Mouse (Mus musculus) gastrocnemius, postnatal 4 days (tissue): Measurements from ENCODE around the gene Pigq. TPM values are rescaled to one million over a fixed set of nuclear protein-coding genes. Genes with fewer than 3 reads are reported as not detected.

ENCODE experiments used
- DNase-seq, 2 experiments: peaks; one replicate each; pipeline ENCODE4 v3.0.0; 2021 to 2022; ENCODE audit warnings: low spot score in 2 of 2, mixed read lengths in 2 of 2
- total RNA-seq, 2 experiments: library from RNA; stranded (reverse); gene quantifications; 2 replicates each; pipeline ENCODE4 v1.2.3; 2021

The Pigq gene
- total RNA-seq, 2 experiments from 2014 or later, result 46.7 to 50.8 TPM

DNA sequence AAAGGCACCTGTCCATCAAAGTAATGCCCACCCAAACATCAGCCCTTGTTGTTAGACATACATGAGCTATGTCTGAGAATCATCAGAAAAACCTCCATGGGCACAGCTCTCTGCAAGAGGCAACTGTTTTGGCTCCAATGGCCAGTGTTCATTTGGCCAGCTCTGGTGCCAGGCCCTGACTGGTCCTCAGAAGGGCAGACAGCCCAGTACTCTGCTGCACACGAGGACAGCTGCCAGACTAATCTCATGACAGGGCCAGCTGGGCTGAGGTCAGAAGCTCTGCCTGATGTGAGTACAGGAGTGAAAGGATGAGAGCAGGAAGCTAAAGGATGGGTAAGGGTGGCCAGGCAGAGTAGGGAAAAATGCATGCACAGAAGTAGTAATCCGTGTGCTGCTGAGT, 19.4 kb downstream of the Pigq start:
- DNase-seq, result peak in 1 of 2 experiments; percentile 53

DNA sequence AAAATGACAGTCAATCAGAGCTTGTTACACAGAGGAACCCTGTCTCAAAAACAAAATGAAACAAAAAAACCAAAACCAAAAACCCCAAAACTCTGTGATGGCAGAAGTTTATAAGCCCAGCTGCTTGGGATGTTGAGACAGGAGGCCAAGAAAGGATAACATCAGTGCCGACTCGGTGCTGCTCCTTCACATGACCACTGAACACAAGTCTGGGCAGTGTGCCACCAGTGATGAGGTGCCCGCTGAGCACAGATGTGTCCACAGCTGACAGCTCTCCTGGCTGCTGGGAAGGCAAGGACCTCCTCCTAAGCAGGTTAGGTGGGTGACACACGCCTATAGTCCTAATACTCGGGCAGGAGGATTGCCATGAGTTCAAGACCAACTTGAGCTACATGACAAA, 22.6 kb downstream of the Pigq start:
- DNase-seq, result no peak

GRCm38 (mm10) chr17:25919786-25920642, 24.7 kb downstream of the Pigq start:
- DNase-seq, result peak; percentile 100

GRCm38 (mm10) chr17:25919144-25919785, 25.5 kb downstream of the Pigq start, which contains the start of gene Rab40c:
Rab40c (minus strand) TSS chr17:25919727.
- peak; percentile 42 to 61 for DNase-seq

DNA sequence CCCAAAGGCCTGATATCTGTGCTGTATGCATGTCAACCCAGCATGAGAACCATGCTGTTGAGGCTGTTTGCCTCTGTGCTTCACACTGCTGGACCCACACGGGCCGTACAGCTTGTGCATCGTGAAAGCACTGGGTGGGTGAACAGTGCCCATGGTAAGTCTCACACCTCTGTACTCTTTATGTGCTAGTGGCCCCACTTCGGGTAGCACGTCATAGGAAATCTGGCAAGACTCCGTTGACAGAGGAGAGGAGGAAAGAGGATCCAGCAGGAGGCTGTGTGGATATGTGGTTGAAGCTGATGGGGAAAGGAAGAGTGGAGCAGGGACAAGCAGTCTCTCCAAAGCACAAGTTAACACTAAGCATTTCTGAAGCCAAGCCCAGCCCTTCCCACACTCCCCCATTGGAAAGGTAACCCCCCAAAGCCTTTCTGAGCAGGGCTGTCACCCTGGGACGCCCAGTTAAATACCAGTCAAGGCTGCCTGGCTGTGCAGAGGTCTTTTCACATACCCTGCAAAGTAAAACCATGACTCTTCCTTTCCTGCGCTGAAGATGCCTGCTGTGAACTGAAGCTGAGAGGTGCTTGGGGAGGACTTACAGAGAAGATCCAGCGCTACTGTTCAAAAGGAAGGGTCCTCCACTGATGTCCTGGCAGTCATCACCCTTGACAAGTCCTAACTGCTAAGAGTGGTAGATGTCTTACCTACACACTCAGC, 26.5 kb downstream of the Pigq start:
- DNase-seq, result no peak

DNA sequence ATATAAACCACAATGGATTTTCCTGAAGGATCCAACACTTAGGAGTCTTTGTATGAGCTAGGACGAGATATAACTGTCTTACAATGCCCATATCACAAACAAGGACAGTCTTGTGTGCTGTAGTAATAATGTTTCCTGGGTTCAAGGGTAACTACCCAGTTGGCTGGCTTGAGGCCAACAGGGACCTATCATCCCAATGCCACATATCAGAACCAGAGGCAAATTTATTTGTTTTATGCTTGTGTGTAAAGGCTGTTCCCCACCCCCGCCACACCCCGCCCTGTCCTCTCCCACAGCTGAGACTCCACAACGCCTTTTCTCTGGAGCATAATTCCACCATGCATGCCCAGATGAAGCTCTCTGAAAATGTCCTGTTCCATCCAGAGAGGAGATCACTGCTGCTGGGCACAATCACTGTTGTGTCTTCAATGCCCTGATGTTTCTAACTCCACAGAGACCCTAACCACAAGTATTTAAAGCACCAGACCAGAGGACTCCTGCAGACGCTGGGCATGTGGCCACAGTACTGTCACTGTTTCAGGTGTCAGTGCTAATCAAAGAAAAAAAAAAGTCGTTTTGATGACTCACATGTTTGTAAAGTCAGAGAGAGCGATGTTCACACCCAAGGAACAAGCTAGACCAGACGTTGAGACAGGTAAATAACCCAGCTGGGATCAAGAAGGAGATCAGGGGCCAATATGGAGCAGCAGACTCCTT, 27.6 kb downstream of the Pigq start:
- DNase-seq, result no peak

GRCm38 (mm10) chr17:25914295-25914694, 30.4 kb downstream of the Pigq start:
- no peak for DNase-seq

GRCm38 (mm10) chr17:25913877-25914275, 30.9 kb downstream of the Pigq start:
- no peak for DNase-seq

DNA sequence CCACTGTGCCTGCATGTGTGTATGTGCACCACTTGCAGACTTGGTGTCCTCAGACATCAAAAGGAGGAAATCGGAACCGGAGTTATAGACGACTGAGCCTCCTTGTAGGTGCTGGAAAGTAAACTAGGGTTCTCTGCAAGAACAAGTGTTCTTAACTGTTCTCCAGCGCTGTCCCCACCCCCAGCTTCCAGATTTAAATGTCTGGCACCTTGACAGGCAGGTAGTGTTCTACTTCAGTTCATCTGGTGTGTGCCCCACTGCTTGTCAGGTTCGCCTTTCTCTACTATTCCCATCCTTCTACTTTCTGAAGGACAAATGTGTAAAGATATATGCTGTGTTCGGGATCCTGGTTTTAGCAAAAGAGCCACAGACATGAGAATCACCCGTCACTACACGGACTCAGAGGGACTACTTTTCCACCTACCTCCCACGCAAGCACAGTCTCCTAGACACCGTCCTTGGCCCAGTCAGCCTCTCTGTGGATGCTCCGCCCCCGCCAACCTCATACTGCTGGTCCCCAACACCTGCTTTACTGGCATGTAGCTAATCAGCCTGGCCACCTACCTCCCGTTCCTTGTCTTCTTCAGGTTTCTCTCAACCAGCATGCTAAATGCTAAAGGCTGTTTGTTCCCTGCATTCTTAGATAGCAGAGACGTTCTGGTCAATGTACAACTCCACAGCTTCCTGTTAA, 31.4 kb downstream of the Pigq start:
- DNase-seq, result no peak

- no peak for DNase-seq
Measured at GRCm38 (mm10) chr17:25911816-25912215, 32.9 kb downstream of the Pigq start.

GRCm38 (mm10) chr17:25907640-25908039, 37.1 kb downstream of the Pigq start:
- no peak for DNase-seq

DNA sequence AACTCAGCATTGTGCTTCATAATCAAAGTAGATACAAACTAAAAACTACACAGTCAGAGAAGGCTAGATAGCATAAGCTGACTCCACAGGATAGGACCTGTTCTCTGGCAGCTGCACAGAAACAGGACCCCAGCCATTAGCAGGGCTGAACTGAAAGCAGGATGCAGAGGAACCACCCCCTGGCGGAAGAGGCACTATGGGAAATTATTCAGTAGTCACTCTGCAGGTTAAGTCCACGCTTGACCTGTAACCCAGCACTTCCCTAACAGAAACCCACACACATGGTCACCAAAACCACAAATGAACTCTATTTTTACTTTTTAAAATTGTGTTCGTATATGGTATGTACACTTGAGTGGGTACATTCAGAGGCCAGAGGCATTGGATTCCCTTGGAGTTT, 41.7 kb downstream of the Pigq start:
- no peak for DNase-seq

DNA sequence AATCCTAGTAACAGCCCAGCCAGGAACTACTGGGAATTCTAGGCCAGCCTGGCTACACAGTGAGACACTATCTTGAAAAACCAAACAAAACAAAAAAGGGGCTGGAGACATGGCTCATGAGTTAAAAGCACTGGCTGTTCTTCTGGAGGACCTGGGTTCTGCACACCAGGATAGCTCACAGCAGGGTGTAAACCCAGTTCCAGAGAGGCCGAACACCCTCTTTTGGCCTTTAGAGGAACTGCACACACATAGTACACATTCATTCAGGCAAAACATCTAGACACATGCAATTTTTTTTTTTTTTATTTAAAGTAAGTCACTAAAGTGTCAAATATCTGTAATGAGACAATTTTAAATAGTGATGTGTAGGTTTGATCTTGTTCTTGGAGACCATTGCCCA, 44.5 kb downstream of the Pigq start:
- no peak for DNase-seq

DNA sequence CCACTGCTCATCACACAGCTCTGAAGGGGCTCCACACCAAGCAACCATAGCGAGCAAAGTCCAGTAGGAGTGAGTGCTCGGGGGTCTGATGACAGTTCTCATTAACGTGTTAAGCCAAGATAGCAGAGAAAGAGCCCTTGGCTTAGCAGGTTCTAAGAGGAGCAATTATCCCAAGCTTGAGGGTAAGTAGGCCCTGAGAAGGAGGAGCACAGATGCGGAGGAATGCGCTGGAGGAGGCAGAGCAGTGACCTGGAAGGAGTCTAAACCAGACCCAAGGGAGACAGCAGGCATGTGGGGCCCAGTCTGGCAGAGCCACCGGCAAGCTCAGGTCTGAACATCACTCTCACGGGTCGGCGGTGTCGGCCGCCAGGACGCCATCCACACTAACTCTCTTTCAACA, 48.8 kb downstream of the Pigq start:
- DNase-seq, result no peak

GRCm38 (mm10) chr17:25895415-25895814, 49.3 kb downstream of the Pigq start:
- no peak for DNase-seq

GRCm38 (mm10) chr17:25893975-25894617, 50.6 kb downstream of the Pigq start:
- DNase-seq, result peak in 1 of 2 experiments; percentile 63

DNA sequence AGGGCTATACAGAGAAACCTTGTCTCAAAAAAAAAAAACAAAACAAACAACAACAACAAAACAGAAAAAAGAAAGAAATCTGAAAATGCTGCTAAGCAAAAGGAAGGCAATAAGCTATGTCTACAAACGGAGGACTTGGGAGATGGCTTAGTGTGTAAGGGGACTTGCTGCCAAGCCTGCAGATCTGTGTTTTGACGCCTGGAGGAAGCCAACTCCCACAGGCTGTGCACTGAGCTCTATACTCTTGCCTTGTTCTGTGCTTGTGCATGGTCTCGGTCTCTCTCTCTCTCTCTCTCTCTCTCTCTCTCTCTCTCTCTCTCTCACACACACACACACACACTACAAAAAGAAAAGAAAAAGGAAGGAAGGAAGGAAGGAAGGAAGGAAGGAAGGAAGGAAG, 55.9 kb downstream of the Pigq start:
- no peak for DNase-seq

- DNase-seq, result no peak
Measured at GRCm38 (mm10) chr17:25887467-25887866, 57.3 kb downstream of the Pigq start.

DNA sequence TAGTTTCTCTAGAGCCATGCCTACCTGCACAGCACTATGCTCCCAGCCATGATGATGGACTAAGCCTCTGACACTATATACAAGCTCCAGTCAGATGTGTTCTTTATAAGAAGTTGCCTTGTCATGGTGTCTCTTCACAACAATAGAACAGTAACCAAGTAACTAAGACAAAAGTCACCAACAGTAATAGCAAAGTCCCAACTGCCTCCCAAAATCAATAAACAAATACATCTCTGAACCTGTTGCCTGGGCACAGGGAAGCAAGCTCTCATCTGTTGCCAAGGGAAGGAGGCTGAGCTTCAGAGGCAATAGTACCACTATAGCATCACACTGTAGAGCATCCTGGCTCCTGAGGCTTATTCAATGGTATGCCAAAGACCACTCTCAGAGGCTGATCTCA, 57.9 kb downstream of the Pigq start:
- no peak for DNase-seq

GRCm38 (mm10) chr17:25885636-25886035, 59.1 kb downstream of the Pigq start:
- DNase-seq, result no peak
